Mouse (Mus musculus): ENCODE data around the gene Htt.

Htt gene

GRCm38 (mm10) chr5:34931091-34931490 is 169.6 kb downstream of the Htt start:
- no peak for DNase-seq (ENCODE audit: low spot score in 2 of 2)

- no peak for DNase-seq (ENCODE audit: low spot score in 2 of 2)
Measured at GRCm38 (mm10) chr5:34931516-34932457, 170.2 kb downstream of the Htt start.

- DNase-seq (ENCODE audit: low spot score in 2 of 2): no peak
Measured at GRCm38 (mm10) chr5:34932458-34932806, 170.9 kb downstream of the Htt start.

- no peak for DNase-seq (ENCODE audit: low spot score in 2 of 2)
Measured at GRCm38 (mm10) chr5:34933461-34933860, 171.9 kb downstream of the Htt start.

- no peak for DNase-seq (ENCODE audit: low spot score in 2 of 2)
Measured at GRCm38 (mm10) chr5:34941710-34942470, 180.3 kb downstream of the Htt start.

- no peak for DNase-seq (ENCODE audit: low spot score in 2 of 2)
Measured at GRCm38 (mm10) chr5:34943428-34943827, 181.9 kb downstream of the Htt start.

- DNase-seq (ENCODE audit: low spot score in 2 of 2): peak; percentile 81
Measured at GRCm38 (mm10) chr5:34948861-34949760, 187.6 kb downstream of the Htt start, which contains the start of gene Rgs12. Rgs12 (plus strand) TSS chr5:34949445.

GRCm38 (mm10) chr5:34949769-34950211 is 188.2 kb downstream of the Htt start:
- no peak for DNase-seq (ENCODE audit: low spot score in 2 of 2)

GRCm38 (mm10) chr5:34950486-34951160 is 189.1 kb downstream of the Htt start:
- peak; percentile 9 to 16 for DNase-seq (ENCODE audit: low spot score in 2 of 2)

- DNase-seq (ENCODE audit: low spot score in 2 of 2): peak in 1 of 2 experiments; percentile 55
Measured at GRCm38 (mm10) chr5:34951161-34951834, 189.8 kb downstream of the Htt start.

GRCm38 (mm10) chr5:34954508-34954907 is 193.0 kb downstream of the Htt start:
- no peak for DNase-seq (ENCODE audit: low spot score in 2 of 2)

- DNase-seq (ENCODE audit: low spot score in 2 of 2): no peak
Measured at GRCm38 (mm10) chr5:34955630-34956029, 194.1 kb downstream of the Htt start.

GRCm38 (mm10) chr5:34956151-34956550 is 194.6 kb downstream of the Htt start:
- DNase-seq (ENCODE audit: low spot score in 2 of 2): no peak

GRCm38 (mm10) chr5:34957015-34957414 is 195.5 kb downstream of the Htt start:
- no peak for DNase-seq (ENCODE audit: low spot score in 2 of 2)

- DNase-seq (ENCODE audit: low spot score in 2 of 2): no peak
Measured at GRCm38 (mm10) chr5:34960021-34960420, 198.5 kb downstream of the Htt start.
